Mouse (Mus musculus): ENCODE results near the gene Filip1l. TPM values are rescaled to one million over a fixed set of nuclear protein-coding genes. Genes with fewer than 3 reads are reported as not detected.

Filip1l gene
- polyA plus RNA-seq, 1 experiment: 35.9 TPM

- Histone ChIP-seq H3K4me1 (ENCODE audit: control insufficient read depth, insufficient read depth, low read length) (peaks cover 27% of the 10 kb centered on the region), H3K27ac (ENCODE audit: insufficient read depth, low read depth, low read length) (peak overlapping the region; percentile 3; the same call in 1 of the 2 replicates), H3K4me3 (ENCODE audit: insufficient read depth, low read length) (peak overlapping the region; percentile 12)
- TF ChIP-seq POLR2A (IDR thresholded peaks at IDR 0.05; ENCODE audit: borderline replicate concordance, low read depth, low read length) (no peak), CTCF (IDR thresholded peaks at IDR 0.05; ENCODE audit: low read depth, low read length) (no peak)
Measured at GRCm38 (mm10) chr16:57550817-57551216, 197.9 kb downstream of the Filip1l start.

GRCm38 (mm10) chr16:57551617-57552016 is 198.7 kb downstream of the Filip1l start:
- Histone ChIP-seq H3K4me3 (ENCODE audit: insufficient read depth, low read length) (no peak overlapping the region), H3K4me1 (ENCODE audit: control insufficient read depth, insufficient read depth, low read length) (peaks cover 27% of the 10 kb centered on the region), H3K27ac (ENCODE audit: insufficient read depth, low read depth, low read length) (no peak overlapping the region)
- TF ChIP-seq POLR2A (IDR thresholded peaks at IDR 0.05; ENCODE audit: borderline replicate concordance, low read depth, low read length) (no peak), CTCF (IDR thresholded peaks at IDR 0.05; ENCODE audit: low read depth, low read length) (no peak)

GRCm38 (mm10) chr16:57552709-57553108 is 199.8 kb downstream of the Filip1l start:
- peaks cover 23% of the 10 kb centered on the region for H3K4me1 ChIP-seq (ENCODE audit: control insufficient read depth, insufficient read depth, low read length)
- TF ChIP-seq CTCF (IDR thresholded peaks at IDR 0.05; ENCODE audit: low read depth, low read length) (no peak), POLR2A (IDR thresholded peaks at IDR 0.05; ENCODE audit: borderline replicate concordance, low read depth, low read length) (no peak)
- H3K4me3 ChIP-seq (ENCODE audit: insufficient read depth, low read length): no peak overlapping the region
- no peak overlapping the region for H3K27ac ChIP-seq (ENCODE audit: insufficient read depth, low read depth, low read length)

GRCm38 (mm10) chr16:57553235-57553634 is 200.3 kb downstream of the Filip1l start:
- TF ChIP-seq POLR2A (IDR thresholded peaks at IDR 0.05; ENCODE audit: borderline replicate concordance, low read depth, low read length): no peak
- TF ChIP-seq CTCF (IDR thresholded peaks at IDR 0.05; ENCODE audit: low read depth, low read length): no peak
- H3K4me3 ChIP-seq (ENCODE audit: insufficient read depth, low read length): no peak overlapping the region
- H3K27ac ChIP-seq (ENCODE audit: insufficient read depth, low read depth, low read length): no peak overlapping the region
- H3K4me1 ChIP-seq (ENCODE audit: control insufficient read depth, insufficient read depth, low read length): peaks cover 22% of the 10 kb centered on the region

GRCm38 (mm10) chr16:57554886-57555400 is 202.1 kb downstream of the Filip1l start:
- H3K4me3 ChIP-seq (ENCODE audit: insufficient read depth, low read length): no peak overlapping the region
- peaks cover 25% of the 10 kb centered on the region for H3K4me1 ChIP-seq (ENCODE audit: control insufficient read depth, insufficient read depth, low read length)
- no peak for TF ChIP-seq CTCF (IDR thresholded peaks at IDR 0.05; ENCODE audit: low read depth, low read length)
- TF ChIP-seq POLR2A (IDR thresholded peaks at IDR 0.05; ENCODE audit: borderline replicate concordance, low read depth, low read length): no peak
- H3K27ac ChIP-seq (ENCODE audit: insufficient read depth, low read depth, low read length): no peak overlapping the region

GRCm38 (mm10) chr16:57555667-57556066 is 202.8 kb downstream of the Filip1l start:
- Histone ChIP-seq H3K4me1 (ENCODE audit: control insufficient read depth, insufficient read depth, low read length) (peaks cover 25% of the 10 kb centered on the region), H3K4me3 (ENCODE audit: insufficient read depth, low read length) (no peak overlapping the region), H3K27ac (ENCODE audit: insufficient read depth, low read depth, low read length) (no peak overlapping the region)
- TF ChIP-seq POLR2A (IDR thresholded peaks at IDR 0.05; ENCODE audit: borderline replicate concordance, low read depth, low read length) (no peak), CTCF (IDR thresholded peaks at IDR 0.05; ENCODE audit: low read depth, low read length) (no peak)

- Histone ChIP-seq H3K4me3 (ENCODE audit: insufficient read depth, low read length) (no peak overlapping the region), H3K4me1 (ENCODE audit: control insufficient read depth, insufficient read depth, low read length) (peaks cover 25% of the 10 kb centered on the region), H3K27ac (ENCODE audit: insufficient read depth, low read depth, low read length) (no peak overlapping the region)
- no peak for TF ChIP-seq CTCF (IDR thresholded peaks at IDR 0.05; ENCODE audit: low read depth, low read length)
- TF ChIP-seq POLR2A (IDR thresholded peaks at IDR 0.05; ENCODE audit: borderline replicate concordance, low read depth, low read length): no peak
Measured at GRCm38 (mm10) chr16:57556244-57556643, 203.4 kb downstream of the Filip1l start.

GRCm38 (mm10) chr16:57558258-57558657 is 205.4 kb downstream of the Filip1l start:
- no peak overlapping the region for H3K27ac ChIP-seq (ENCODE audit: insufficient read depth, low read depth, low read length)
- H3K4me1 ChIP-seq (ENCODE audit: control insufficient read depth, insufficient read depth, low read length): peaks cover 19% of the 10 kb centered on the region
- TF ChIP-seq POLR2A (IDR thresholded peaks at IDR 0.05; ENCODE audit: borderline replicate concordance, low read depth, low read length) (no peak), CTCF (IDR thresholded peaks at IDR 0.05; ENCODE audit: low read depth, low read length) (no peak)
- H3K4me3 ChIP-seq (ENCODE audit: insufficient read depth, low read length): no peak overlapping the region

GRCm38 (mm10) chr16:57560185-57560584 is 207.3 kb downstream of the Filip1l start:
- H3K4me3 ChIP-seq (ENCODE audit: insufficient read depth, low read length): no peak overlapping the region
- peaks cover 23% of the 10 kb centered on the region for H3K4me1 ChIP-seq (ENCODE audit: control insufficient read depth, insufficient read depth, low read length)
- no peak overlapping the region for H3K27ac ChIP-seq (ENCODE audit: insufficient read depth, low read depth, low read length)
- TF ChIP-seq CTCF (IDR thresholded peaks at IDR 0.05; ENCODE audit: low read depth, low read length) (no peak), POLR2A (IDR thresholded peaks at IDR 0.05; ENCODE audit: borderline replicate concordance, low read depth, low read length) (no peak)

- peaks cover 8% of the 10 kb centered on the region; the same call in 1 of the 2 replicates for H3K4me1 ChIP-seq (ENCODE audit: control insufficient read depth, insufficient read depth, low read length)
- no peak overlapping the region for H3K4me3 ChIP-seq (ENCODE audit: insufficient read depth, low read length)
- TF ChIP-seq CTCF (IDR thresholded peaks at IDR 0.05; ENCODE audit: low read depth, low read length) (no peak), POLR2A (IDR thresholded peaks at IDR 0.05; ENCODE audit: borderline replicate concordance, low read depth, low read length) (no peak)
- no peak overlapping the region for H3K27ac ChIP-seq (ENCODE audit: insufficient read depth, low read depth, low read length)
Measured at GRCm38 (mm10) chr16:57563453-57563852, 210.6 kb downstream of the Filip1l start.
